Mouse (Mus musculus) T-helper 2 cell (primary cell): ENCODE results near the gene Gm20388.

ENCODE experiments used
- in situ Hi-C: fragments of 300-600 bp; cut with MboI, MseI; formaldehyde crosslinking; loops from one replicate; pipeline ENCODE4 v1.15.1; 2025; ENCODE audit warnings: high pct_unique_total_duplicates

The Gm20388 gene

GRCm38 (mm10) chr8:122898473-122898872, 2987.8 kb downstream of the Gm20388 start:
- in situ Hi-C loops = no loop called here

- in situ Hi-C loops = no loop called here
Measured at GRCm38 (mm10) chr8:122899085-122899484, 2988.4 kb downstream of the Gm20388 start.

- in situ Hi-C loops = no loop called here
Measured at GRCm38 (mm10) chr8:122901476-122901875, 2990.8 kb downstream of the Gm20388 start.

GRCm38 (mm10) chr8:122901892-122902515, 2991.4 kb downstream of the Gm20388 start:
- in situ Hi-C loops = no loop called here

GRCm38 (mm10) chr8:122902581-122902980, 2991.9 kb downstream of the Gm20388 start:
- in situ Hi-C loops = no loop called here

GRCm38 (mm10) chr8:122903002-122903401, 2992.4 kb downstream of the Gm20388 start:
- in situ Hi-C loops = no loop called here

- in situ Hi-C loops = no loop called here
Measured at GRCm38 (mm10) chr8:122904496-122904895, 2993.9 kb downstream of the Gm20388 start.

GRCm38 (mm10) chr8:122905346-122905745, 2994.7 kb downstream of the Gm20388 start:
- in situ Hi-C loops = no loop called here

GRCm38 (mm10) chr8:122906463-122907021, 2995.9 kb downstream of the Gm20388 start:
- in situ Hi-C loops = no loop called here

- in situ Hi-C loops = no loop called here
Measured at GRCm38 (mm10) chr8:122912150-122912549, 3001.5 kb downstream of the Gm20388 start.

- in situ Hi-C loops = no loop called here
Measured at GRCm38 (mm10) chr8:122912871-122913270, 3002.2 kb downstream of the Gm20388 start.

GRCm38 (mm10) chr8:122916766-122917165, 3006.1 kb downstream of the Gm20388 start:
- in situ Hi-C loops = no loop called here

- in situ Hi-C loops = no loop called here
Measured at GRCm38 (mm10) chr8:122917531-122918392, 3007.1 kb downstream of the Gm20388 start.

- in situ Hi-C loops = no loop called here
Measured at GRCm38 (mm10) chr8:122918438-122919107, 3007.9 kb downstream of the Gm20388 start.

- in situ Hi-C loops = no loop called here
Measured at GRCm38 (mm10) chr8:122920890-122921289, 3010.2 kb downstream of the Gm20388 start.

GRCm38 (mm10) chr8:122922945-122923344, 3012.3 kb downstream of the Gm20388 start:
- in situ Hi-C loops = no loop called here

- in situ Hi-C loops = no loop called here
Measured at GRCm38 (mm10) chr8:122923431-122924090, 3012.9 kb downstream of the Gm20388 start.

- in situ Hi-C loops = no loop called here
Measured at GRCm38 (mm10) chr8:122924091-122924490, 3013.4 kb downstream of the Gm20388 start.

GRCm38 (mm10) chr8:122925939-122926722, 3015.5 kb downstream of the Gm20388 start:
- in situ Hi-C loops = no loop called here

GRCm38 (mm10) chr8:122926782-122927181, 3016.1 kb downstream of the Gm20388 start:
- in situ Hi-C loops = no loop called here

- in situ Hi-C loops = no loop called here
Measured at GRCm38 (mm10) chr8:122927841-122928240, 3017.2 kb downstream of the Gm20388 start.
